Mouse (Mus musculus) embryonic facial prominence, embryonic 11.5 days (tissue): ENCODE measurements at regions not wholly inside any gene's neighbourhood (a gene's known extent, or its start where the extent isn't known, plus 50 kb on each side); places are given as distances from the start of the nearest gene placed in this dataset.

Experiments used
- ATAC-seq: fragments of 200-750 bp; cut with Nextera tagmentation; replicated peaks from 2 replicates; pipeline ENCODE4 v1.8.0; 2017; ENCODE audit warnings: low read depth; ENCODE audit not compliant: insufficient number of reproducible peaks, low FRiP score, low TSS enrichment
- DNase-seq: peaks from one replicate; pipeline ENCODE4 v3.0.0-alpha.2; 2015; ENCODE audit warnings: low spot score
- H3K27ac ChIP-seq: fragments of 300-500 bp; sonication (generic); replicated peaks from 2 replicates; pipeline ENCODE4 v1.5.1; 2014; ENCODE audit warnings: mild to moderate bottlenecking, low read depth, low read length, control low read depth
- H3K27me3 ChIP-seq: fragments of 300-500 bp; sonication (generic); 2 replicates; pipeline ENCODE4 v1.6.1; 2014; ENCODE audit warnings: mild to moderate bottlenecking, low read length, moderate library complexity, mixed read lengths; ENCODE audit not compliant: control insufficient read depth, insufficient read depth
- H3K36me3 ChIP-seq: fragments of 300-500 bp; sonication (generic); replicated peaks from 2 replicates; pipeline ENCODE4 v1.6.1; 2014; ENCODE audit warnings: low read depth, mild to moderate bottlenecking, low read length, moderate library complexity, mixed read lengths; ENCODE audit not compliant: control insufficient read depth, insufficient read depth
- H3K4me1 ChIP-seq: fragments of 300-500 bp; sonication (generic); 2 replicates; pipeline ENCODE4 v1.6.1; 2014; ENCODE audit warnings: low read length, mixed read lengths; ENCODE audit not compliant: control insufficient read depth, insufficient read depth
- H3K4me2 ChIP-seq: fragments of 300-500 bp; sonication (generic); 2 replicates; pipeline ENCODE4 v1.6.1; 2014; ENCODE audit warnings: low read depth, mild to moderate bottlenecking, control low read depth, low read length, moderate library complexity
- H3K4me3 ChIP-seq: fragments of 300-500 bp; sonication (generic); 2 replicates; pipeline ENCODE4 v1.5.1; 2014; ENCODE audit warnings: low read depth, low read length, control low read depth
- H3K9ac ChIP-seq: fragments of 300-500 bp; sonication (generic); replicated peaks from 2 replicates; pipeline ENCODE4 v1.6.1; 2014; ENCODE audit warnings: mild to moderate bottlenecking, control low read depth, low read length
- H3K9me3 ChIP-seq: fragments of 300-500 bp; sonication (generic); replicated peaks from 2 replicates; pipeline ENCODE4 v1.6.1; 2016; ENCODE audit warnings: mild to moderate bottlenecking, low read length, inconsistent platforms, mixed read lengths; ENCODE audit not compliant: control insufficient read depth
- WGBS: fragments of 180-500 bp; shearing (Covaris S2); extraction: QIAGEN DNeasy Blood & Tissue Kit; methylation state at CpG from one replicate; pipeline ENCODE4 v1.1.7; 2014; 5-methylcytosine and 5-hydroxymethylcytosine counted together

GRCm38 (mm10) chr5:4633763-4634162 lies 124.1 kb downstream of the Fzd1 start:
- Histone ChIP-seq H3K9ac (no peak overlapping the region), H3K27me3 (no peaks in the 10 kb centered on the region), H3K36me3 (no peaks in the 10 kb centered on the region), H3K4me2 (no peak overlapping the region), H3K9me3 (no peaks in the 10 kb centered on the region), H3K4me3 (no peak overlapping the region), H3K27ac (no peak overlapping the region), H3K4me1 (no peaks in the 10 kb centered on the region)
- DNase-seq (no peak), ATAC-seq (no peak)
- 69% methylated on average over 3 of the region's 3 CpGs for WGBS

- Histone ChIP-seq H3K4me3 (no peak overlapping the region), H3K27ac (no peak overlapping the region), H3K36me3 (no peaks in the 10 kb centered on the region), H3K9ac (no peak overlapping the region), H3K4me2 (no peak overlapping the region), H3K9me3 (no peaks in the 10 kb centered on the region), H3K4me1 (no peaks in the 10 kb centered on the region), H3K27me3 (no peaks in the 10 kb centered on the region)
- ATAC-seq, result no peak
- WGBS, result 78% methylated on average over 6 of the region's 6 CpGs
- no peak for DNase-seq
Measured at GRCm38 (mm10) chr5:4625206-4625605, 132.6 kb downstream of the Fzd1 start.

- no peak overlapping the region for H3K9ac ChIP-seq
- H3K27ac ChIP-seq, result no peak overlapping the region
- H3K9me3 ChIP-seq, result no peaks in the 10 kb centered on the region
- no peaks in the 10 kb centered on the region for H3K27me3 ChIP-seq
- WGBS, result 73% methylated on average over 4 of the region's 4 CpGs
- H3K4me3 ChIP-seq, result no peak overlapping the region
- DNase-seq, result no peak
- H3K4me2 ChIP-seq, result no peak overlapping the region
- ATAC-seq, result no peak
- H3K4me1 ChIP-seq, result no peaks in the 10 kb centered on the region
- H3K36me3 ChIP-seq, result no peaks in the 10 kb centered on the region
Measured at GRCm38 (mm10) chr5:4623625-4624024, 134.2 kb downstream of the Fzd1 start.

- H3K4me1 ChIP-seq, result no peaks in the 10 kb centered on the region
- no peaks in the 10 kb centered on the region for H3K27me3 ChIP-seq
- H3K27ac ChIP-seq, result no peak overlapping the region
- no peak overlapping the region for H3K4me3 ChIP-seq
- H3K4me2 ChIP-seq, result no peak overlapping the region
- WGBS, result 64% methylated on average over 4 of the region's 4 CpGs
- peak; percentile 17 for DNase-seq
- no peaks in the 10 kb centered on the region for H3K9me3 ChIP-seq
- no peak for ATAC-seq
- H3K9ac ChIP-seq, result no peak overlapping the region
- no peaks in the 10 kb centered on the region for H3K36me3 ChIP-seq
Measured at GRCm38 (mm10) chr5:4620513-4621210, 137.2 kb downstream of the Fzd1 start.

- ATAC-seq (no peak), DNase-seq (no peak)
- H3K4me1 ChIP-seq, result no peaks in the 10 kb centered on the region
- H3K4me2 ChIP-seq, result no peak overlapping the region
- H3K27ac ChIP-seq, result no peak overlapping the region
- no peaks in the 10 kb centered on the region for H3K27me3 ChIP-seq
- H3K9me3 ChIP-seq, result no peaks in the 10 kb centered on the region
- H3K9ac ChIP-seq, result no peak overlapping the region
- H3K4me3 ChIP-seq, result no peak overlapping the region
- no peaks in the 10 kb centered on the region for H3K36me3 ChIP-seq
- WGBS, result 88% methylated on average over 2 of the region's 2 CpGs
Measured at GRCm38 (mm10) chr5:4615233-4615632, 142.6 kb downstream of the Fzd1 start.

GRCm38 (mm10) chr5:4597471-4597870 lies 160.4 kb downstream of the Fzd1 start:
- Histone ChIP-seq H3K4me1 (no peaks in the 10 kb centered on the region), H3K36me3 (no peaks in the 10 kb centered on the region), H3K4me3 (no peak overlapping the region), H3K4me2 (no peak overlapping the region), H3K9ac (no peak overlapping the region), H3K9me3 (no peaks in the 10 kb centered on the region), H3K27me3 (no peaks in the 10 kb centered on the region), H3K27ac (no peak overlapping the region)
- DNase-seq, result no peak
- no peak for ATAC-seq
- 83% methylated on average over 3 of the region's 3 CpGs for WGBS

GRCm38 (mm10) chr5:4595010-4595409 lies 162.8 kb downstream of the Fzd1 start:
- Histone ChIP-seq H3K9ac (no peak overlapping the region), H3K27me3 (no peaks in the 10 kb centered on the region), H3K4me3 (no peak overlapping the region), H3K4me1 (no peaks in the 10 kb centered on the region), H3K4me2 (no peak overlapping the region), H3K27ac (no peak overlapping the region), H3K9me3 (no peaks in the 10 kb centered on the region), H3K36me3 (no peaks in the 10 kb centered on the region)
- DNase-seq (no peak), ATAC-seq (no peak)
- WGBS, result 71% methylated on average over 2 of the region's 2 CpGs

- H3K9me3 ChIP-seq, result no peaks in the 10 kb centered on the region
- ATAC-seq, result no peak
- WGBS, result 71% methylated on average over 2 of the region's 2 CpGs
Measured at GRCm38 (mm10) chr5:4594562-4594961, 163.3 kb downstream of the Fzd1 start.

More at GRCm38 (mm10) chr5:4594562-4594961, 163.3 kb downstream of the Fzd1 start:
- no peak overlapping the region for H3K27ac ChIP-seq
- no peaks in the 10 kb centered on the region for H3K27me3 ChIP-seq
- no peak overlapping the region for H3K4me3 ChIP-seq
- no peak overlapping the region for H3K4me2 ChIP-seq
- no peaks in the 10 kb centered on the region for H3K4me1 ChIP-seq
- DNase-seq, result no peak
- no peak overlapping the region for H3K9ac ChIP-seq
- no peaks in the 10 kb centered on the region for H3K36me3 ChIP-seq
